Mouse (Mus musculus) gastrocnemius, postnatal 4 days (tissue): ENCODE results near the gene Prcd. TPM values are rescaled to one million over a fixed set of nuclear protein-coding genes. Genes with fewer than 3 reads are reported as not detected.
"Not testable (repeated sequence)": the region's sequence is repeated elsewhere in the genome, so short reads cannot be mapped to it uniquely, and the experiment has no call there.

Experiments used
- DNase-seq, 2 experiments: peaks; one replicate each; pipeline ENCODE4 v3.0.0; 2021 to 2022; ENCODE audit warnings: low spot score in 2 of 2, mixed read lengths in 2 of 2
- total RNA-seq, 2 experiments: library from RNA; stranded (reverse); gene quantifications; 2 replicates each; pipeline ENCODE4 v1.2.3; 2021

Prcd gene
- total RNA-seq, 2 experiments from 2014 or later = 0.86 to 0.91 TPM

DNA sequence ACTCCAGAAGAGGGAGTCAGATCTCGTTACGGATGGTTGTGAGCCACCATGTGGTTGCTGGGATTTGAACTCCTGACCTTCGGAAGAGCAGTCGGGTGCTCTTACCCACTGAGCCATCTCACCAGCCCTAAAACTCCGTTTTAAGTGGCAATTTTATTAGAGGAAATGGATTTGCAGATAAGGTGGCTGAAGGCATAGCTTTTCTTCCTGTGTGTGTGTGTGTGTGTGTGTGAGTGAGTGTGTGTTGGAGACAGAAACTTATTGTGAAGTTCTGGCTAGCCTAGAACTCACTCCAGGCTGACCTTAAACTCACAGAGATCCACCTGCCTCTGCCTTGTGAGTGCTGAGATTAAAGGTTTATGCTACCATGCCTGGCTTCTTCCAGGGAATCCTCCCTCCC lies 13.7 kb downstream of the Prcd start:
- DNase-seq = not testable (repeated sequence)

- no peak for DNase-seq
These were observed 14.6 kb downstream of the Prcd start for GRCm38 (mm10) chr11:116667930-116668329.

DNA sequence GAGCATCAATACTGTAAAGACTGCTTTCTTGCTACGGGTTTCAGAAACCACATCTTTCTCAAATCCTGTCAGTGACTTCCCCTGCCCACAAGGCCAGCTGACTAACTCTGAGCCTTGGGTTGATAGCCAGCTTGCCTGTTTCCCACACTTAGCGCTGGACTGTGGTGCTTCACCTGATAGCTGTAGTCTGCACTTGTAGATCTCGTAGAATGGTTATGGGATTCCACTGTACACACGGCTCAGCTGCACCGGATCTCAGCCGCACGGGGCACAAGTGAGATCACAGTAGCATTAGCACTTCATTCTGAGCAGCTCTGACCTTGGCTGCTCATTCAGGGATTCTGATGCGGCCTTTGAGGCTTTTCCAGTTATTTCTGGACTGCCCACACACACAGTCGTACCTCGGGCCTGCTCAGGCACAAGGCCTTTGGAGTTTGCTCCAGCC lies 15.1 kb downstream of the Prcd start:
- DNase-seq = peak in 1 of 2 experiments; percentile 16

DNA sequence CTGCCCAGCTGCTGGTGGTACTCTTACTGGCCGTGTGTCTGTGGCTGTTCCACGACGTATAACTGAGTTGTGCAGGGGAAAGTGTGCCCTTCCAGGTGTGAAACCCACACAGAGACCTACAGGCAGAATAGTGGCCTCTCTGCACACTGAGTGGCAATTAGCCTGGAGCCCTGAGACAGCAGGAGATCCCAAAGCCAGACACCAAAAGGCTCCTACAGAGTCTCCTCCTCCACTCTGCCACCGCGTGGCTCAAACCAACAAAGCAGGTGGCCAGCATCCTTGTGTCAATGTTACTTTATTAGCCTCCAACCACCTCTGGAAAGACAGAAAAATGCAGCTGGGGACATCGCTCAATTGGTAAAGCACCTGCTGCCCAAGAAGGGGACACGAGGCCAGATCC lies 15.5 kb downstream of the Prcd start:
- peak in 1 of 2 experiments; percentile 33 for DNase-seq

- no peak for DNase-seq
These were observed 16.0 kb downstream of the Prcd start for GRCm38 (mm10) chr11:116669316-116669715.

DNA sequence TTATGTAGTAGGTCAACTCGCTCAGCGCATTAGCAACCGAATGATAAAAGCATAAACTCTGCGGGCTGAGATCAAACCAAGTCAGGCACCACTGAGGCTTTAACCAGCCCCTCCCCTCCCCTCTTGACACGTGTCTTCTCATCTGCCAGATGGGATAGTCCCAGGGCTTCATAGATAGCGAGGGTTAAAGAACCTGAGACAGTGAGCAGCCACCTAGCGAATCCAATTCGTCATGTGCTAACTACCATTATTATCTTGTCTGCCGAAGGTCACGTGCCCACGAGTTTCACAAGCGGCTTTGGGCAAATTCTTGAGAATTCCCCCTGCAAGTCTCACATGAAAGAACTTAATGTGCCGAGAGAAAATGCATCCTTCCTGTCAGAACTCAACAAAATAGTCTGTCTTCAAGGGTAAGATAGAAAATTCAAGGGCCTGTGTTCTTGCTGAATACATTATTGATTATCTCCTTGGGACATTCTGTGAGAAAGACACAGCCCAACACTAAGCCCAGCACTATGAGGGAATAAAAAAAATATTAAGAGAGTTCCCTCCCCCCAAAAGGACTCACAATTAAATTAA lies 16.5 kb downstream of the Prcd start:
- DNase-seq = no peak

DNA sequence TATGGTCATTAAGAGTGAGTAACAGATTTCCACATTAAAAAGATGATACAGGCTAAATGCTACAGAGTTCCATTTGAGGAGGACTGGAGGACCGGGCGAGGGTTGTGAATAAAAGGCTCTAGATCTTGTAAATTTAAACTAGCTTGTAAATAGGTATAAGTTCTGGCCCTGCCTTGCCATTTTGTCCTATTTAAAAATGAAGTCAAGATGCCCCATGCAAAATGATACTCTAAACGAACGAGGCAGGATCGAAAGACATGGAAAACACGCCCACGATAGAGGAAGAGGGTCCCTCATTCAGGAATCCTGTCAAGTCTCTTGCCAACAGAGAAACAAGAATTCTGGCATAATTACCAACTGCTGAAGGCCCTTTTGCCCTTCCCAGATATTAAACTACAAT lies 17.1 kb downstream of the Prcd start:
- no peak for DNase-seq

- peak; percentile 94 to 97 for DNase-seq
These were observed 17.9 kb downstream of the Prcd start for GRCm38 (mm10) chr11:116671112-116671844.

DNA sequence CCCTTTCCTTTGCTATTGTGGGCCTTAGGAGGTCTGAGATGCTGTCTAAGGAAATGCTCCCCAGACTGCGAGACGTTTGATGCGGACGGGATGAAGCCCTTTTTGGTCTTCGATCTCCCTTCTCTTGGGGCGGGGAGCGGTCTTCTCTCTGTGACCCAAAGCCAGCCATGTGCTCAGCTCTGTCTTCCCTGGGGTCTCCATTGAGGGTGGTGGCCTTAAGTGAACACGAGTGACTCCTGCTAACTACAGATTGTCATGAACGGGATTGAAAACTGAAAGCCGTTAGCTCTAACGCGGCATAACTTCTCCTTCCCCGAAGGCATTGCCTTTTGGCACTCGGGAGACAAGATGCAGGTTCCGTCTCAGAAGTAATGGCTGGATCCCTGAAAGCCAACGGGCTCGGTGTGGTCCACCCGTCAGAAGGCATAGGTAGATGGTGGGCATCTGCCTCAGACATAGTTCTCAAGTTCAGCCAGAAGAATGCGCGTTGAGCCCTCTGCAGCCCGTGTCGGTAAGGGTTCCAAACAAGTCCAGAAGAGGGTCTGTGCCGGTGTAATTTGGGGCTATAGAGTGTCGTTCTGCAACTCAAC lies 18.6 kb downstream of the Prcd start:
- DNase-seq = no peak

GRCm38 (mm10) chr11:116672595-116672994 lies 19.3 kb downstream of the Prcd start:
- DNase-seq = no peak

- no peak for DNase-seq
These were observed 20.1 kb downstream of the Prcd start for GRCm38 (mm10) chr11:116673410-116673809.

DNA sequence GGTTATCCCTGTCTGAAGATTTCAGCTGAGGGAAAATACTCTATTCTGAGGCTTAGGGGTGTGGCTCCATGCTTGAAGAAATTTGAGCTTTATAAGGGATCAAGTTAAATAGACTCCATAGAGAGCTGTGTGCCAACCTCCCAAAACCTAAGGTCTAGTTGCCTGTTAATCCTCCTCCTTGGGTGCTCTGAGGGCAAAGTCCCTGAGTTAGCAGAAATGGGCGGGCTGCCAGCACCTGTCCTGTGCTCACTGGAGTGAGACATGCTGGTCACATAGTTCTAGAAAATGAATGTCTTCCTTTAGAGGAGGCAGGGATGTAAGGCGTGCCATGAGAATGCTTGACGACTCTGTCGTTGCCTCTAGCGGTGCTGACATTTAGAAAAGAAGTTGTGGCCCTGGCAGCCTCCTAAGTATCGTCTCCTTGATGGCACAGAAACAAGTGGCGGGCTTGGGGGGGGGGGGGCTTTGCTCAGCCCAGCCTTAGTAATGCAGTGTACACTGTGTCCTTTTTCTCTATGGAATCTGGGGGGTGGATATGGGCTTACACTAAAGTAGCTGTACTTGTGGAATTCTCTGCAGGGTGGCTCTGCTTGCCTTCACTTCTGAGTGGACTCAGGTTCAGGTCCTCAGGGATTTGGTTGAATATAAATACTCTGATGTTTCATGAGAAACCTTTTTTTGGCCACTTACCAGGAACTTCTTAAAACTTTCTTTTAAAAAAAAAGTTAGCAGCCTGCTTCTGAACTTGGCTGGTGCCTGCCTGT lies 21.5 kb downstream of the Prcd start:
- no peak for DNase-seq

GRCm38 (mm10) chr11:116675429-116675828 lies 22.1 kb downstream of the Prcd start:
- DNase-seq = not testable (repeated sequence)

DNA sequence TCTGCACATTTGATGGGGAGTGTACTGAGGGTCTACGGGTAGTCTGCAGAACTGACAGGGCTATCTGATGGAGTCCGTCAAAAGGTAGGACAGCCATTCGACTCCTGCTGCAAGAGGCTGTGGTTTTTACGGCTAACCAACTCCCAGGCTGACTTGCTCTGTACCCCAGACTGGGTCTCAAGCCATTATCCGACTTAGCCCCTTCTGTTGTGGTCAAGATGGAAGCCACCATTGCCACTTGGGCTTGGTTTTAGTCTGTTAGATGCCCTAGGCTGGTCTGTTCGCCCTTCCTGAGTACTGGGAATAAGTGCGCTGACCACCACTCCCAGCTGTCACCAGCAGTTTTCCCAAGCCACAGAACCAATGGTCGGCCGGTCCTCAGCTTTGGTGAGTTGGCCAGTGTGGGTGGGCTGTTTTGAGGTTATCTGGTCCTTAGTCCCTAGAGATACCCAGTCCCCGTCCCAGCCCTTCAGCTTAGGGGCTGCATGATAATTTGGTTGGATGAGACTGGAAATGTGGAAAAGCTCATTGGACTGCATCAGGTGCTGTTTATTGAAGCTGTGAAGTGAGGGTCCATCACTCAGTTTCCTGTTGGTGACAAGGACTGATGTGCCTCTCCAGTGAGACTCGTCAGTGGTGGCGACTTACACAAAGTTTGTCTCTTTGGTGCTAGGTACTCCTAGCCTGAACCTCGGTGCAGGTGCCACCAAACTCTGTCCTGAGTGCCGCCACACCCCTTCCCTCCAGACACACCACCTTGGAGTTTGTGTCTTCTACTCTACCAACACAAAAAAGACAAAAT lies 23.0 kb downstream of the Prcd start:
- no peak for DNase-seq

DNA sequence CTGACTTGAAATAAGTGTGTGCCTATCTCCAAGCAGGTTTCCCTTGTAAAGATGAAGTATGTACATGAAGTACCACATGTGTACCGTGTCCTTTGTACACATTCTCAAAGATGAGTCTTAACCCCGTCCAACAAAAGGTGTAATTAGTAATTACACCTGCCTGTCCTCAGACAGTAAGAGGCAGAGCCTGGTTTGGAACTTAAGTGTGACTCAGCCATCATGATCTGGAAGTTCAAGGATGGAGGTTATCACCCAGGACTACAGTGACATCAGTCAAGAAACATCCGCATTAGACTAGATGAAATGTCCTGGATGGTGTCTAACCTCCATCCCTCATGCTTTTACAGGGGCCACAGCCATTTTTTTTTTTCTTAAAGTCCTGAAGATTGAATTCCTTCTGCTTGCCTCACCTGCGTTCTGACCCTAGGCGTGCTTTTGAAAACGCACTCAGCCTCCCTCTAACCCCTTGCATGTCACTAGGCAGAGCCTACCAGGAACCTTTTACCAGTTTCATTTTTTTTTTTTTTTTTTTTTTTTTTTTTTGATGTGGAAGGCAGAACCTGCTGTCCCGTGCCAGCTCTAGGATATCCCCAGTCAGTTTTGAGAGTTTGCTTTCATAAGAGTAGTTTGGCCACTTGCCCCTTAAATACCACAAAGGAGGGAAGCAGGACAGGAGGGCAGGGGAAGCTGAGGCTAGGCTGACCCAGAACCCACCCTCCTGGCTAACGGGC lies 24.5 kb downstream of the Prcd start:
- no peak for DNase-seq

DNA sequence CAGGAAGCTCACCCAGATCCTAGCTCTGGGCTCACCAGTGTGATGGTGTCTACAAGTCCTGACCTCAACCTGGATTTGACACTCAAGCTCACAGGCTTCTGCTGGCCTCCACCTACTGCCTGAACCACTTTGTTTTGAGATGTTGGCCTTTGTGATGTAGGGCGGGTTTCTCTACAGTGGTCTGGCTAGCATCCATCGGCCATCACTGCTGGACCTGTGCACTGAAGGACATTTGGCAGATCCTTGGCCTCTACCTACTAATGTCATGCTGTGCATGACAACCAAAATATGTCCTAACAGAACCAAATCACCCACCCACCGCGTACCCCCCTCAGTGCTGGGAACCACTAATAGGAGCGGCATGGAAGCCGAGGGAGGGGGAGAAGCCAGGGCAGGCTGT lies 25.8 kb downstream of the Prcd start:
- no peak for DNase-seq

- DNase-seq = no peak
These were observed 27.2 kb downstream of the Prcd start for GRCm38 (mm10) chr11:116680321-116681091.

GRCm38 (mm10) chr11:116681147-116681546 lies 27.8 kb downstream of the Prcd start:
- DNase-seq = no peak

- DNase-seq = no peak
These were observed 29.3 kb downstream of the Prcd start for GRCm38 (mm10) chr11:116682501-116683144.
